Mouse (Mus musculus) splenic B cell, adult 2 months (primary cell): ENCODE results near the gene Dvl3.
"Not testable (repeated sequence)": the region's sequence is repeated elsewhere in the genome, so short reads cannot be mapped to it uniquely, and the experiment has no call there.

Source experiments
- DNase-seq: peaks from one replicate; pipeline ENCODE4 v3.0.0-alpha.2; 2011; ENCODE audit warnings: low read depth, low spot score
- H3K27me3 ChIP-seq: 2 replicates; pipeline ENCODE4 v1.6.1; 2012; ENCODE audit warnings: mild to moderate bottlenecking, low read length, moderate library complexity, mixed read lengths; ENCODE audit not compliant: control insufficient read depth, poor library complexity, insufficient read depth, severe bottlenecking
- H3K36me3 ChIP-seq: 2 replicates; pipeline ENCODE4 v1.6.1; 2012; ENCODE audit warnings: mild to moderate bottlenecking, low read length, moderate library complexity, mixed read lengths; ENCODE audit not compliant: control insufficient read depth, poor library complexity, insufficient read depth, severe bottlenecking

Gene Dvl3

GRCm38 (mm10) chr16:20488151-20488550, 28.6 kb upstream of the Dvl3 start:
- no peaks in the 10 kb centered on the region for H3K36me3 ChIP-seq
- H3K27me3 ChIP-seq: no peaks in the 10 kb centered on the region
- DNase-seq: no peak

- H3K36me3 ChIP-seq, DNase-seq, H3K27me3 ChIP-seq: not testable (repeated sequence)
Observed at GRCm38 (mm10) chr16:20488751-20489150, 28.0 kb upstream of the Dvl3 start.

DNA sequence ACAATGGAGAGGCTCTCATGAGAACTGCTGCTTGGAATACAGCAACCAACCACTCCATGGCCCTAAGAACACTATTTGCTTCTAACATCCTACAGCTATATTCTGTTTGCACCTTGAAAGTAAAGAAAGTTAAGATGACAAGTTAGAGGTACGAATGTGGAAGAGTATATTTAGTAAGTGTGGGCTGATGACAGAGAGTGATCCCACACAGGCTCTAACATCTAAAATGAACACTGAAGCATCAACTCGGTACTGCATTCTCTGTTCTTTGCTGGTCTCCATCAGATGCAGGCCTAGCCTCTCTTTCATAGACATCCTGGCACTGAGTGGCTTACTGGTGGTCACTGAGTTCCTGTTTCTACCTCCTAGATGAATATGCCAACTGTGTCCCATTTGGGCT, 27.5 kb upstream of the Dvl3 start:
- Histone ChIP-seq H3K36me3 (no peaks in the 10 kb centered on the region), H3K27me3 (no peaks in the 10 kb centered on the region)
- no peak for DNase-seq

DNA sequence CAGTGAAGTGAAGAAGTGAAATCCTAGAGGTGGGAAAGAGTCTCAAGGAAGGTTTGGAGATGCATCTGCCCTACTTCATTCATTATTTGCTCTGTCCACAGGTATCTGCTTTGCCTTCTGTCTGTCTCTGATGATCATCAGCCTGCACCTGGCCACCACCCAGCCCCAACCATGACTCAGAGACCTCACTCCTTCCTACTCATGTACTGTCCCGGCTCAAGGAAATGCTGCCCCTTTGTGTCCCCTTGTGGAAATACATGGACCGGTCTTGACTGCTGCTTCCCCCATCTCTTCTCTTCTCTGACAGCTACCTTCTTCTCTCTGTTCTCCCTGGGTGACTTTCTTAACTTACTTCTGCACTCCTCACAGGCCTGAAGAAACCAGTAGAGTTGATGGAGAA, 26.2 kb upstream of the Dvl3 start:
- no peaks in the 10 kb centered on the region for H3K36me3 ChIP-seq
- no peaks in the 10 kb centered on the region for H3K27me3 ChIP-seq
- no peak for DNase-seq

GRCm38 (mm10) chr16:20491301-20491700, 25.5 kb upstream of the Dvl3 start:
- DNase-seq: no peak
- Histone ChIP-seq H3K27me3 (no peaks in the 10 kb centered on the region), H3K36me3 (no peaks in the 10 kb centered on the region)

- DNase-seq: no peak
- Histone ChIP-seq H3K36me3 (no peaks in the 10 kb centered on the region), H3K27me3 (no peaks in the 10 kb centered on the region)
Observed at GRCm38 (mm10) chr16:20493452-20493851, 23.3 kb upstream of the Dvl3 start.

GRCm38 (mm10) chr16:20496671-20497600, 19.8 kb upstream of the Dvl3 start:
- DNase-seq: peak; percentile 86
- Histone ChIP-seq H3K27me3 (no peaks in the 10 kb centered on the region), H3K36me3 (peaks cover 7% of the 10 kb centered on the region; the same call in 1 of the 2 replicates)

GRCm38 (mm10) chr16:20497980-20498676, 18.7 kb upstream of the Dvl3 start:
- no peak for DNase-seq
- Histone ChIP-seq H3K27me3 (no peaks in the 10 kb centered on the region), H3K36me3 (peaks cover 13% of the 10 kb centered on the region)

DNA sequence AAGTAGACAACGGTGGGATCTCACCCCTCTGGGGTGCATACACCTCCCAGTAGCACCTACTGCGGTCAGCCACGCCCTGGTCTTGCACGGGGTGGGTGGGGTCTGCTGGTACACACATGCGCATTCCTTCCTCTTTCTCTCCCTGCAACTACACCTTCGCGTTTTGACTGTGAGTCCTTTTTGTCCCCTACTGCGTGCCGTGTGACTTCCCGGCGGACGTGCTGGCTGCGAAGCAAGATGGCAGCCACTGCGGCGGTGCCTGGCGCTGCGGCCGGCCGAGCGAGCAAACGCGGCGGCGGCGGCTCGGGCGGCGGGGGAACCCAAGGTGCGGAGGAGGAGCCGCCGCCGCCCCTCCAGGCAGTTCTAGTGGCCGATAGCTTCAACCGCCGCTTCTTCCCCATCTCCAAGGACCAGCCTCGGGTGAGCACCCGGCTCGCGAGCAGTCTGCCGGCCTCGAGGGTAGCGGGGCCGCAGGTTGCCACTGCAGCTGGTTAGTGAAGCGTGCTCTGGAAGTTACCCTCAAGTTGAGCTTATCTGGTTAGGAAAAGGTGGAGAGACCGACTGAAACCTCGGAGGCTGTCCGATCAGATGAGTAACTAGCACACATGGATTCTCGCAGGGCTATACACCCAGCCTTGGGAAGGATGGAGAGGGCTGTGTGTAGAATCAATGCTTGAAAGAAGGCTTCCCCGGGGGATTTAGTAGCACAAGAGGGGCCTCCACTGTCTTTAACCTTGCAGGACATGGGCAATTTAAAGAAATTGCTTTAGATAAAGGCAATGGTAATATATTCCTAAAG, 17.9 kb upstream of the Dvl3 start, which contains the start of gene Eif2b5:
TSS of gene Eif2b5 (plus strand) at position 141 of the 799 bp plus-strand sequence.
- Histone ChIP-seq H3K27me3 (no peaks in the 10 kb centered on the region), H3K36me3 (peaks cover 19% of the 10 kb centered on the region)
- peak; percentile 96 for DNase-seq

- Histone ChIP-seq H3K36me3 (peaks cover 29% of the 10 kb centered on the region), H3K27me3 (no peaks in the 10 kb centered on the region)
- DNase-seq: no peak
Observed at GRCm38 (mm10) chr16:20506000-20506399, 10.8 kb upstream of the Dvl3 start.

DNA sequence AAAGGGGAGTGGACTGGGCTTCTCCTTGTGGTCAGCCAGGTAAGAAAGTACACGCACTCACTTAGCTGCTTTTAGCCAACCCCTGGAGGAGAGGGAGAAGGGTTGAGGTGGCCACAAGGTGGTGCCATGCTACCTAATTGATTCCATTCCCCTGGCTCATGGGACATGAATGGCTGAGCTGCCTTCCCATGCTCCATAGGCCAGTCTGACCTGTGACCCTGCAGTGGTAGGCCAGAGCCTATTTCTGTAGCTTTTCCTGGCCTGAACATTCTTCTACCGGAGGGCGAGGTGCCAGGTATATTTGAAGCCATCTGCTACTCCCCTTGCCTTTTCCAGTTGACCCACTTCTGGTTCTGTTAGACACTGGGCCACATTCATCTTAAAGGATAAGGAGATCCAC, 7.4 kb upstream of the Dvl3 start:
- H3K36me3 ChIP-seq: peaks cover 10% of the 10 kb centered on the region
- peak; percentile 33 for DNase-seq
- no peaks in the 10 kb centered on the region for H3K27me3 ChIP-seq

- no peak for DNase-seq
- Histone ChIP-seq H3K36me3 (peaks cover 8% of the 10 kb centered on the region), H3K27me3 (no peaks in the 10 kb centered on the region; the same call in 1 of the 2 replicates)
Observed at GRCm38 (mm10) chr16:20511277-20511847, 5.4 kb upstream of the Dvl3 start.

GRCm38 (mm10) chr16:20516032-20516431, 750 bp upstream of the Dvl3 start:
- DNase-seq: no peak
- no peaks in the 10 kb centered on the region; the same call in 1 of the 2 replicates for H3K27me3 ChIP-seq
- 0 out of 2 replicates have a peak, but pooled peaks cover 2% of the 10 kb centered on the region for H3K36me3 ChIP-seq

DNA sequence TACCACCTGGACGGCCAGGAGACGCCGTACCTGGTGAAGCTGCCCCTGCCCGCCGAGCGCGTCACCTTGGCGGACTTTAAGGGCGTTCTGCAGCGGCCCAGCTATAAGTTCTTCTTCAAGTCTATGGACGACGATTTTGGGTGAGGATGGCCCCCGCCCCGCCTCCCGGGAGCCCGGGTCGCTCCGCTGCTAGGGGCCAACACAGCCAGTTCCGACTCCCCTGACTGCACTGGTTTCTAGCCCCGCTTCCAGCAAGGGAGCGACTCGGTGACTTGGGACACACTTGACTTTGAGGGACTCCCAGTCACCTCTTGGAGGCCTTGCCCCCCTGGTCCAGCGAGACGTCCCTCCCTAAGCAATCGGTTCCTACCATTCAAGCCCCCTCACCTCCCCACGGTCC, 434 bp downstream of the Dvl3 start:
- Histone ChIP-seq H3K27me3 (no peaks in the 10 kb centered on the region; the same call in 1 of the 2 replicates), H3K36me3 (no peaks in the 10 kb centered on the region)
- DNase-seq: no peak
